Mouse (Mus musculus): ENCODE results near the gene Ppp2r5c.

The Ppp2r5c gene

GRCm38 (mm10) chr12:110563383-110563782, 116.5 kb downstream of the Ppp2r5c start:
- DNase-seq = no peak

GRCm38 (mm10) chr12:110564848-110565247, 117.9 kb downstream of the Ppp2r5c start:
- DNase-seq = no peak

- no peak for DNase-seq
These were observed 119.4 kb downstream of the Ppp2r5c start for GRCm38 (mm10) chr12:110566366-110566765.

GRCm38 (mm10) chr12:110571050-110571449, 124.1 kb downstream of the Ppp2r5c start:
- no peak for DNase-seq

GRCm38 (mm10) chr12:110572351-110572750, 125.4 kb downstream of the Ppp2r5c start:
- no peak for DNase-seq

GRCm38 (mm10) chr12:110573635-110574034, 126.7 kb downstream of the Ppp2r5c start:
- no peak for DNase-seq

GRCm38 (mm10) chr12:110575926-110576325, 129.0 kb downstream of the Ppp2r5c start:
- DNase-seq = no peak

- DNase-seq = no peak
These were observed 131.4 kb downstream of the Ppp2r5c start for GRCm38 (mm10) chr12:110578333-110578732.

GRCm38 (mm10) chr12:110588622-110589021, 141.7 kb downstream of the Ppp2r5c start:
- no peak for DNase-seq

- DNase-seq = no peak
These were observed 143.9 kb downstream of the Ppp2r5c start for GRCm38 (mm10) chr12:110590804-110591259.

- peak; percentile 95 to 96 for DNase-seq
These were observed 144.5 kb downstream of the Ppp2r5c start for GRCm38 (mm10) chr12:110591260-110591883.

- DNase-seq = peak; percentile 58 to 71
These were observed 151.6 kb downstream of the Ppp2r5c start for GRCm38 (mm10) chr12:110598527-110598926.

GRCm38 (mm10) chr12:110599791-110600190, 152.9 kb downstream of the Ppp2r5c start:
- no peak for DNase-seq

- DNase-seq = no peak
These were observed 153.5 kb downstream of the Ppp2r5c start for GRCm38 (mm10) chr12:110600225-110600991.

- DNase-seq = peak; percentile 93
These were observed 154.6 kb downstream of the Ppp2r5c start, which contains the start of gene Dync1h1 for GRCm38 (mm10) chr12:110601241-110602218. Dync1h1 (plus strand) TSS chr12:110601452.

GRCm38 (mm10) chr12:110606161-110606560, 159.2 kb downstream of the Ppp2r5c start:
- DNase-seq = no peak

GRCm38 (mm10) chr12:110606676-110607075, 159.8 kb downstream of the Ppp2r5c start:
- DNase-seq = no peak

GRCm38 (mm10) chr12:110608460-110609152, 161.7 kb downstream of the Ppp2r5c start:
- DNase-seq = no peak

- DNase-seq = no peak
These were observed 162.2 kb downstream of the Ppp2r5c start for GRCm38 (mm10) chr12:110609153-110609497.

- no peak for DNase-seq
These were observed 163.8 kb downstream of the Ppp2r5c start for GRCm38 (mm10) chr12:110610713-110611112.

GRCm38 (mm10) chr12:110630056-110630455, 183.1 kb downstream of the Ppp2r5c start:
- no peak for DNase-seq

All from thymus, postnatal 36 days (tissue).